Mouse (Mus musculus) neural tube, embryonic 13.5 days (tissue): ENCODE results near the gene Edar. TPM values are rescaled to one million over a fixed set of nuclear protein-coding genes. Genes with fewer than 3 reads are reported as not detected.
A peak's percentile ranks its signal among the peaks of the same experiment; 100 is the strongest.

ENCODE experiments used
- ATAC-seq: fragments of 200-750 bp; cut with Nextera tagmentation; 2 replicates; pipeline ENCODE4 v1.8.0; 2017; ENCODE audit warnings: low read depth, mild to moderate bottlenecking, moderate TSS enrichment, moderate library complexity
- H3K27ac ChIP-seq: fragments of 300-500 bp; sonication (generic); replicated peaks from 2 replicates; pipeline ENCODE4 v1.5.1; 2015; ENCODE audit warnings: moderate library complexity, mild to moderate bottlenecking, inconsistent platforms
- H3K27me3 ChIP-seq: fragments of 300-500 bp; sonication (generic); 2 replicates; pipeline ENCODE4 v1.6.1; 2015; ENCODE audit warnings: mild to moderate bottlenecking, inconsistent platforms
- H3K36me3 ChIP-seq: fragments of 300-500 bp; sonication (generic); 2 replicates; pipeline ENCODE4 v1.6.1; 2015; ENCODE audit warnings: mild to moderate bottlenecking, inconsistent platforms
- H3K4me1 ChIP-seq: fragments of 300-500 bp; sonication (generic); replicated peaks from 2 replicates; pipeline ENCODE4 v1.6.1; 2015; ENCODE audit warnings: inconsistent platforms
- H3K4me2 ChIP-seq: fragments of 300-500 bp; sonication (generic); 2 replicates; pipeline ENCODE4 v1.6.1; 2015; ENCODE audit warnings: inconsistent platforms, mild to moderate bottlenecking, moderate library complexity
- H3K4me3 ChIP-seq: fragments of 300-500 bp; sonication (generic); 2 replicates; pipeline ENCODE4 v1.5.1; 2015; ENCODE audit warnings: mild to moderate bottlenecking, inconsistent platforms
- H3K9ac ChIP-seq: fragments of 300-500 bp; sonication (generic); 2 replicates; pipeline ENCODE4 v1.6.1; 2015; ENCODE audit warnings: moderate library complexity, mild to moderate bottlenecking, inconsistent platforms
- H3K9me3 ChIP-seq: fragments of 300-500 bp; sonication (generic); 2 replicates; pipeline ENCODE4 v1.6.1; 2016; ENCODE audit warnings: inconsistent platforms
- WGBS: fragments of 180-500 bp; shearing (Covaris S2); methylation state at CpG from one replicate; pipeline ENCODE4 v1.1.7; 2015; 5-methylcytosine and 5-hydroxymethylcytosine counted together
- polyA plus RNA-seq: library from polyadenylated mRNA; unstranded; fragments of >200 nt; fragmentation: Nextera tagmentation; extraction: Ambion mirVana; gene quantifications from 2 replicates; pipeline ENCODE4 v1.2.1, GENCODE M21; 2015

Edar gene
- polyA plus RNA-seq, 1 experiment from 2014 or later, result 0.06 TPM

GRCm38 (mm10) chr10:58616565-58616964 is 58.9 kb downstream of the Edar start:
- peaks cover 11% of the 10 kb centered on the region for H3K4me1 ChIP-seq
- no peaks in the 10 kb centered on the region for H3K36me3 ChIP-seq
- H3K4me2 ChIP-seq, result no peak overlapping the region
- H3K27ac ChIP-seq, result no peak overlapping the region
- H3K9ac ChIP-seq, result no peak overlapping the region
- no peaks in the 10 kb centered on the region for H3K9me3 ChIP-seq
- H3K27me3 ChIP-seq, result no peaks in the 10 kb centered on the region
- no peak for ATAC-seq
- 94% methylated on average over 5 of the region's 5 CpGs for WGBS
- no peak overlapping the region for H3K4me3 ChIP-seq

- Histone ChIP-seq H3K27me3 (no peaks in the 10 kb centered on the region), H3K9ac (no peak overlapping the region), H3K4me1 (peaks cover 11% of the 10 kb centered on the region), H3K4me2 (no peak overlapping the region), H3K4me3 (no peak overlapping the region), H3K27ac (no peak overlapping the region), H3K9me3 (no peaks in the 10 kb centered on the region), H3K36me3 (no peaks in the 10 kb centered on the region)
- ATAC-seq, result no peak
- 94% methylated on average over 6 of the region's 6 CpGs for WGBS
These were observed 60.9 kb downstream of the Edar start for GRCm38 (mm10) chr10:58614601-58615000.

GRCm38 (mm10) chr10:58610484-58611261 is 64.8 kb downstream of the Edar start:
- ATAC-seq, result no peak
- Histone ChIP-seq H3K27ac (no peak overlapping the region), H3K9me3 (no peaks in the 10 kb centered on the region), H3K9ac (no peak overlapping the region), H3K4me3 (no peak overlapping the region), H3K4me2 (no peak overlapping the region), H3K4me1 (no peaks in the 10 kb centered on the region), H3K36me3 (no peaks in the 10 kb centered on the region), H3K27me3 (no peaks in the 10 kb centered on the region)
- 90% methylated on average over 7 of the region's 7 CpGs for WGBS

- Histone ChIP-seq H3K27me3 (no peaks in the 10 kb centered on the region), H3K9ac (no peak overlapping the region), H3K4me3 (no peak overlapping the region), H3K36me3 (no peaks in the 10 kb centered on the region), H3K27ac (no peak overlapping the region), H3K4me1 (no peaks in the 10 kb centered on the region), H3K4me2 (no peak overlapping the region), H3K9me3 (no peaks in the 10 kb centered on the region)
- WGBS, result 79% methylated on average over 3 of the region's 3 CpGs
- ATAC-seq, result no peak
These were observed 66.6 kb downstream of the Edar start for GRCm38 (mm10) chr10:58608858-58609257.

DNA sequence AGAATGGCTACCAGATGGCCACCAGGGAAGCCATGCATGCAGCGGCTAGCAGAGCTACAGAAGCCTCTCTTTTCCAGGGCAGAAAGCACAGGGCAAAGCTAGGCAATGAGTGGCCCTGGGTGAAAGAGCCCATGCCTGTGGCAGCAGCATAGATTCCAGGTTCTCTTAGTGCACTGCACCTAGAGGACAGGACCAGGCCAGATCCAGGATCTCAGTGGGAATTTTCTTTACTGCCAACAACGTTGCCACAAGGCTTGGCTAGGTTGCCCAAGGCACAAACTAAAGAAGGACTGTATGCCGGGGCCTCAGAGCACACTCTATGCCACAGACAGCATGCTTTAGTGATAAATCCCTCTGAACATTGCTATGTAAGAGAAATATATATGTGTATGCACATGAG is 69.1 kb downstream of the Edar start:
- Histone ChIP-seq H3K4me3 (no peak overlapping the region), H3K36me3 (no peaks in the 10 kb centered on the region), H3K27me3 (no peaks in the 10 kb centered on the region), H3K9ac (no peak overlapping the region), H3K4me2 (no peak overlapping the region), H3K27ac (no peak overlapping the region), H3K9me3 (no peaks in the 10 kb centered on the region), H3K4me1 (peaks cover 9% of the 10 kb centered on the region)
- 78% methylated on average over 3 of the region's 3 CpGs for WGBS
- ATAC-seq, result no peak

DNA sequence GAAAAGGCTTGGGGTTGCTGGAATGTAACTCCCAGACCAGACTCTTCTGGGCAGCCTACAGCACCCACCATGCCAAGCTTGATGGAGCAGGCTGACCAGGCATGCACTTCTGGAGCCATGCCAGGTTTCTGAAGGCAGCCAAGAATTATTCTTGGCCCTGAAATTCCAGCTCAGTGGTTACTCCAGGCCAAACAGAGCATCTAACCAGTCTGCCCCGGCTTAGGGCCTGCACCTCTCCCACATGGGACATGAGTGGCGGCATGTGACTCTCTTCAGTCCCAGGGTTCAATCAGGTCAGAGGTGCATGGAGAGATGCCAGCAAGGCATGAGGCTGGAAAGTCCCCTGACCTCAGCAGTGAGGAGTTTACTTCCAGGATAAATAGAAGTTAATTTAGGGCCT is 70.7 kb downstream of the Edar start:
- Histone ChIP-seq H3K9me3 (no peaks in the 10 kb centered on the region), H3K27ac (no peak overlapping the region), H3K36me3 (no peaks in the 10 kb centered on the region), H3K9ac (no peak overlapping the region), H3K4me2 (no peak overlapping the region), H3K4me1 (peaks cover 23% of the 10 kb centered on the region), H3K4me3 (no peak overlapping the region), H3K27me3 (no peaks in the 10 kb centered on the region)
- no peak for ATAC-seq
- 83% methylated on average over 2 of the region's 2 CpGs for WGBS

- Histone ChIP-seq H3K27me3 (no peaks in the 10 kb centered on the region), H3K4me3 (no peak overlapping the region), H3K36me3 (no peaks in the 10 kb centered on the region), H3K27ac (peak overlapping the region; percentile 84), H3K9me3 (no peaks in the 10 kb centered on the region), H3K4me2 (0 out of 2 replicates have a peak overlapping the region, but pooled peaks have one; percentile 4), H3K4me1 (peaks cover 23% of the 10 kb centered on the region), H3K9ac (peak overlapping the region; percentile 26; the same call in 1 of the 2 replicates)
- ATAC-seq, result peak; percentile 60
- 58% methylated on average over 7 of the region's 7 CpGs for WGBS
These were observed 73.5 kb downstream of the Edar start for GRCm38 (mm10) chr10:58601946-58602345.

- 5% methylated on average over 6 of the region's 6 CpGs for WGBS
- H3K4me3 ChIP-seq, result no peak overlapping the region
- H3K4me1 ChIP-seq, result peaks cover 23% of the 10 kb centered on the region
- H3K27me3 ChIP-seq, result no peaks in the 10 kb centered on the region
- H3K27ac ChIP-seq, result peak overlapping the region; percentile 84
- no peaks in the 10 kb centered on the region for H3K9me3 ChIP-seq
- 0 out of 2 replicates have a peak overlapping the region, but pooled peaks have one; percentile 4 for H3K4me2 ChIP-seq
- H3K9ac ChIP-seq, result peak overlapping the region; percentile 26; the same call in 1 of the 2 replicates
- no peaks in the 10 kb centered on the region for H3K36me3 ChIP-seq
- ATAC-seq, result peak; percentile 68
These were observed 74.0 kb downstream of the Edar start for GRCm38 (mm10) chr10:58601431-58601901.

- no peak overlapping the region for H3K4me3 ChIP-seq
- peaks cover 23% of the 10 kb centered on the region for H3K4me1 ChIP-seq
- no peak overlapping the region for H3K9ac ChIP-seq
- no peaks in the 10 kb centered on the region for H3K9me3 ChIP-seq
- no peak overlapping the region for H3K4me2 ChIP-seq
- no peaks in the 10 kb centered on the region for H3K36me3 ChIP-seq
- WGBS, result 4% methylated on average over 5 of the region's 5 CpGs
- H3K27me3 ChIP-seq, result no peaks in the 10 kb centered on the region
- ATAC-seq, result peak; percentile 85
- peak overlapping the region; percentile 84 for H3K27ac ChIP-seq
These were observed 74.5 kb downstream of the Edar start for GRCm38 (mm10) chr10:58600983-58601382.

DNA sequence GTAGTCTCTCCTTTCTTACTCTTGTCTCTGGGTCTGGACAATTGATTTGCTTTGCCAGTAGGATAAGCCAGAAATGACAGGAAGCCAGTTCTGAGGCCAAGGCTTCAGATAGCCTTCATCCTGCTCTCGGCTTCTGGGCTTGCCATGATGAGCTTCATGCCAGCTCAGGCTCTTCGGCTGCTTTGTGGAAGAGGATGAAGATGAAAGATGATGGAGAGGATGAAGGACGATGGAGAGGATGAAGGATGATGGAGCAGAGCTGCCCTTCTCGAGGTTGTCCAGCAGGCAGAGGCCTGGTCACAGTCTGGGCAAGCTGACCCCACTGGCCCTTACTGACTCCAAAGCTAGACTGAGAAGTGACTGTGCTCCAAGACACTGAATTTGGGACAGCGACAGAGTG is 75.3 kb downstream of the Edar start:
- Histone ChIP-seq H3K9me3 (no peaks in the 10 kb centered on the region), H3K4me2 (no peak overlapping the region), H3K27ac (no peak overlapping the region), H3K4me1 (peaks cover 23% of the 10 kb centered on the region), H3K9ac (no peak overlapping the region), H3K27me3 (no peaks in the 10 kb centered on the region), H3K36me3 (no peaks in the 10 kb centered on the region), H3K4me3 (no peak overlapping the region)
- ATAC-seq, result no peak
- 85% methylated on average over 5 of the region's 5 CpGs for WGBS

- peaks cover 8% of the 10 kb centered on the region for H3K4me1 ChIP-seq
- H3K27ac ChIP-seq, result no peak overlapping the region
- peaks cover 4% of the 10 kb centered on the region; the same call in 1 of the 2 replicates for H3K36me3 ChIP-seq
- H3K27me3 ChIP-seq, result no peaks in the 10 kb centered on the region
- H3K9ac ChIP-seq, result no peak overlapping the region
- H3K9me3 ChIP-seq, result peaks cover 5% of the 10 kb centered on the region; the same call in 1 of the 2 replicates
- WGBS, result 65% methylated on average over 5 of the region's 5 CpGs
- no peak for ATAC-seq
- no peak overlapping the region for H3K4me2 ChIP-seq
- no peak overlapping the region for H3K4me3 ChIP-seq
These were observed 79.6 kb downstream of the Edar start for GRCm38 (mm10) chr10:58595821-58596220.

DNA sequence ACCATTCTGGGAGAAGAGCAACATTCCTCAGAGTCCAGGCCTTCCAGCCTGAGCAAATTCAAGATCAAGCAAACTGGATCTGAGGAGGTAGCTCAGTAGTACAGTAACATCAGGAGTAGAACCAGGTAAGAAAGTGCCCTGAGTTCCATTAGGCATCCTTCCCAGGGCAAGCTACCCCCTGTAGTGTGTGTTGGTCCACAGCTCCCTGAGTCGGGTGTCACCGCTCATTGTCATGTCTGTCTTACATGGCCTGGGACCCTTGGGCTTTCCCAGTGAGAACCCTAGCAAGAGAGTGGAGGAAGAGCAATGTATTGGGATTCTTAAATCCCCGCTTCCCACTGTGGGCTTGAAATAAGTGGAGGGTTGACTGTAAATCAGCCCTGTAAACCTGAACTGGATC is 80.3 kb downstream of the Edar start:
- no peak overlapping the region for H3K27ac ChIP-seq
- WGBS, result 87% methylated on average over 3 of the region's 3 CpGs
- H3K9me3 ChIP-seq, result peaks cover 5% of the 10 kb centered on the region; the same call in 1 of the 2 replicates
- no peak overlapping the region for H3K9ac ChIP-seq
- H3K4me2 ChIP-seq, result no peak overlapping the region
- H3K36me3 ChIP-seq, result peaks cover 4% of the 10 kb centered on the region; the same call in 1 of the 2 replicates
- peaks cover 2% of the 10 kb centered on the region; the same call in 1 of the 2 replicates for H3K4me1 ChIP-seq
- ATAC-seq, result no peak
- no peaks in the 10 kb centered on the region for H3K27me3 ChIP-seq
- no peak overlapping the region for H3K4me3 ChIP-seq
